Mouse (Mus musculus): ENCODE results near the gene H2al1b.

Gene H2al1b

DNA sequence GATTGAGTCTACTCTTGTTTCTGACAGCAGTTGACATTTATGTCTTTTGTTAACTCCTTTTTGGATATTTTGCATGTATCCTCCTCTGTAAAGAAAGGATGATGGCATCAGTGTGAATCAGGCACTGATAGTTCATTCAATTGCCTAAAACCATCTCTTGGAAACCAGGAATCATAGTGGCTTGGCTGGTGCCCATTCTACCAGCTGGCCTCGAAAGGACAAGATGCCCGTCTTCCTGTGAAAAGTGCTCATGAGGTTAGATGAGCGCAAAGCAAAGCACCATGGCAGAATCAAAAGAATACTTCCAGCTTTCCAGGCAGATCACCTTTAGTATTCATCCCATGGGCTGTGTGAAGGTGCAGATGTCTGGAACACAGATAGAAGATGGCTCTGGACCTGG lies 44.5 kb downstream of the H2al1b start:
- no peak for DNase-seq (ENCODE audit: low read depth)
